Mouse (Mus musculus) spleen, adult 2 months (tissue): ENCODE measurements around the gene Gm10717. TPM values are rescaled to one million over a fixed set of nuclear protein-coding genes. Genes with fewer than 3 reads are reported as not detected.
"Not testable (repeated sequence)": the region's sequence is repeated elsewhere in the genome, so short reads cannot be mapped to it uniquely, and the experiment has no call there.

Source experiments
- DNase-seq, 2 experiments: peaks; one replicate each; pipeline versions ENCODE4 v3.0.0 to v3.0.0-alpha.2; 2012 to 2021; ENCODE audit warnings: low spot score in 2 of 2, low read depth in 1 of 2
- H3K27ac ChIP-seq: fragments of 200-500 bp; 2 replicates; pipeline ENCODE4 v1.5.1; 2012; ENCODE audit warnings: low read length, inconsistent platforms; ENCODE audit not compliant: insufficient read depth
- H3K27me3 ChIP-seq: fragments of 200-500 bp; 2 replicates; pipeline ENCODE4 v1.6.1; 2012; ENCODE audit warnings: mild to moderate bottlenecking, moderate library complexity, low read length, inconsistent platforms; ENCODE audit not compliant: control insufficient read depth, insufficient read depth
- H3K36me3 ChIP-seq: fragments of 200-500 bp; 2 replicates; pipeline ENCODE4 v1.6.1; 2012; ENCODE audit warnings: mild to moderate bottlenecking, low read length, inconsistent platforms; ENCODE audit not compliant: control insufficient read depth, insufficient read depth
- H3K4me1 ChIP-seq: fragments of 200-500 bp; 2 replicates; pipeline ENCODE4 v1.6.1; 2011; ENCODE audit warnings: inconsistent platforms; ENCODE audit not compliant: control insufficient read depth, insufficient read depth, insufficient read length
- H3K4me3 ChIP-seq: fragments of 200-500 bp; 2 replicates; pipeline ENCODE4 v1.5.1; 2011; ENCODE audit warnings: mild to moderate bottlenecking, inconsistent platforms; ENCODE audit not compliant: insufficient read depth, insufficient read length; ENCODE audit errors: extremely low read depth
- WGBS: fragments of 180-500 bp; shearing (Covaris S2); methylation state at CpG from one replicate; pipeline ENCODE4 v1.1.7; 2018; 5-methylcytosine and 5-hydroxymethylcytosine counted together
- polyA plus RNA-seq: library from polyadenylated mRNA; depleted of rRNA; stranded (reverse); fragments of >200 nt; gene quantifications from 2 replicates; pipeline ENCODE4 v1.2.3, GENCODE M21; 2012; rRNA removed

The Gm10717 gene
- not detected in 2 replicates for polyA plus RNA-seq

GRCm38 (mm10) chr9:3024912-3025467 is at the start of gene Gm10717:
Gm10717 (plus strand) TSS chr9:3025417.
- not testable (repeated sequence) for H3K27me3 ChIP-seq
- WGBS = 71% methylated on average over 12 of the region's 12 CpGs
- DNase-seq = peak in 1 of 2 experiments; percentile 51

GRCm38 (mm10) chr9:3000445-3000972 is 24.7 kb upstream of the Gm10717 start, which contains the start of gene Gm10722:
Gm10722 (plus strand) TSS chr9:3000922.
- not testable (repeated sequence) for H3K4me1 ChIP-seq, H3K27ac ChIP-seq, H3K36me3 ChIP-seq, H3K4me3 ChIP-seq, H3K27me3 ChIP-seq
- peak in 1 of 2 experiments; percentile 43 for DNase-seq
- 72% methylated on average over 12 of the region's 12 CpGs for WGBS

More at GRCm38 (mm10) chr9:3024912-3025467, at the start of gene Gm10717:
- not testable (repeated sequence) for H3K36me3 ChIP-seq, H3K4me3 ChIP-seq, H3K27ac ChIP-seq, H3K4me1 ChIP-seq

- not testable (repeated sequence) for H3K27ac ChIP-seq, H3K4me3 ChIP-seq, H3K4me1 ChIP-seq, H3K27me3 ChIP-seq, H3K36me3 ChIP-seq, DNase-seq
- whole genome bisulfite sequencing = 65% methylated on average over 8 of the region's 8 CpGs
Measured at GRCm38 (mm10) chr9:3001006-3001405, 24.2 kb upstream of the Gm10717 start.

- H3K27me3 ChIP-seq, H3K27ac ChIP-seq, H3K4me3 ChIP-seq, H3K36me3 ChIP-seq, H3K4me1 ChIP-seq: not testable (repeated sequence)
- peak; percentile 26 to 91 for DNase-seq
- WGBS = 68% methylated on average over 9 of the region's 11 CpGs
Measured at GRCm38 (mm10) chr9:3001948-3002659, 23.1 kb upstream of the Gm10717 start.

GRCm38 (mm10) chr9:3002794-3003396 is 22.3 kb upstream of the Gm10717 start, which contains the start of gene Gm11168:
Gm11168 (plus strand) TSS chr9:3003346.
- not testable (repeated sequence) for H3K27me3 ChIP-seq, DNase-seq, H3K27ac ChIP-seq, H3K4me3 ChIP-seq, H3K36me3 ChIP-seq, H3K4me1 ChIP-seq
- WGBS = 72% methylated on average over 6 of the region's 14 CpGs

- WGBS = 83% methylated on average over 1 of the region's 5 CpGs
- H3K36me3 ChIP-seq, H3K27ac ChIP-seq, H3K27me3 ChIP-seq, H3K4me1 ChIP-seq, H3K4me3 ChIP-seq, DNase-seq: not testable (repeated sequence)
Measured at GRCm38 (mm10) chr9:3006179-3006578, 19.0 kb upstream of the Gm10717 start.

GRCm38 (mm10) chr9:3006636-3007035 is 18.6 kb upstream of the Gm10717 start:
- DNase-seq = peak in 1 of 2 experiments; percentile 65
- 71% methylated on average over 8 of the region's 8 CpGs for WGBS
- not testable (repeated sequence) for H3K4me3 ChIP-seq, H3K27me3 ChIP-seq, H3K36me3 ChIP-seq, H3K4me1 ChIP-seq, H3K27ac ChIP-seq

GRCm38 (mm10) chr9:3007272-3007671 is 17.9 kb upstream of the Gm10717 start:
- WGBS = 80% methylated on average over 8 of the region's 9 CpGs
- H3K27ac ChIP-seq, H3K36me3 ChIP-seq, H3K4me1 ChIP-seq, H3K4me3 ChIP-seq, H3K27me3 ChIP-seq: not testable (repeated sequence)
- DNase-seq = peak in 1 of 2 experiments; percentile 14

GRCm38 (mm10) chr9:3009331-3009730 is 15.9 kb upstream of the Gm10717 start:
- H3K27me3 ChIP-seq, H3K4me1 ChIP-seq, H3K27ac ChIP-seq, H3K36me3 ChIP-seq, DNase-seq, H3K4me3 ChIP-seq: not testable (repeated sequence)
- WGBS = no CpG with 5 or more reads among the region's 5 CpGs

GRCm38 (mm10) chr9:3012054-3012621 is 13.1 kb upstream of the Gm10717 start:
- H3K4me3 ChIP-seq, H3K27ac ChIP-seq, H3K27me3 ChIP-seq, H3K36me3 ChIP-seq, H3K4me1 ChIP-seq, DNase-seq: not testable (repeated sequence)
- WGBS = 78% methylated on average over 3 of the region's 7 CpGs
